Mouse (Mus musculus) heart, adult 11 months (tissue): ENCODE data around the gene Dennd4b.
A peak's percentile ranks its signal among the peaks of the same experiment; 100 is the strongest.

Experiments
- DNase-seq: peaks from one replicate; pipeline ENCODE4 v3.0.0; 2022

Gene Dennd4b

DNA sequence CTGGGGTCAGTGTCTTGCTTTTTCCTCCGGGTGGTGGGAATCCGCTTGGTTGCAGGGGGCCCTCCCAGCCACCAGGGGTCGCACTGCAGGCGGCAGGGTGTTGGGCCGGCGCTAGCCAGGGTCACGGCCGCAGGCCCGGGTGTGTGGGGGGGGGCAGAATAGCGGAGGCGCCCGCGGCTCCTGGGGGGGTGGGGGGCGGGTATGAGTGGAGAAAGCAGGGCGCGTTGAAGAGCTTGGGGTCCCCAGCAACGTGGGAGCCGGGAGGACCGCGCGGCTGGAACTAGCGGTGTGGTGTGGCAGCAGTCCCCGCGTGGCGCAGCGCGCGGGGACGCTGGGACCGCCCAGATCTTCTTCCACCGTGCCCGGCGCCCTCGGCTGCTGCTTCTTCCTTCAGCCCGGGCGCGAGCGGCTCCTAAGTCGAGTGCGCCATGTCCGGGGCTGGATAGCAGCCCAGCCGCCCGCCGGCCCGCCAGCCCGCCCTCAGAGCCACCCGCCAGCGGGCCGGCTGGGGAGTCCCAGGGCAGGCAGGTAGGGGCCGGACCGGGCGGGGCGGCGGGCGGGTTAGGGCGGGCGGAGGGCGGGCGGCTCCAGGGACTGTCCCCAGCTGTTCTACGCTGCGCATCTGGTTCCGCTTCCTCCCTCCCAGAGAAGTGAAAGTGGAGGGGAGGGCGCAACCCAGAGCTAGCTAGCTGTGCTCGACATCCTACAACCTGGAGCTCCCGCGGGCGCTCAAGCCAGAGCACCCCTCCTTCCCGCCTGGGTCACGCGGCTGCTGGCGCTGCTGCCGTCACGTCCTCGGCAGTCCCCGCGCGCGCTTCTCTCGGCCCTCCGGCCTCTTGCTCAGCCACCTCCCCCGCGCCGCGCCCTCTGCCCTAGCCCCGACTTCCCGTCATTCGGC is at the start of gene Dennd4b:
Gene Dennd4b (plus strand): TSS at position 152 of the 898 bp plus-strand sequence.
- DNase-seq = peak; percentile 100

DNA sequence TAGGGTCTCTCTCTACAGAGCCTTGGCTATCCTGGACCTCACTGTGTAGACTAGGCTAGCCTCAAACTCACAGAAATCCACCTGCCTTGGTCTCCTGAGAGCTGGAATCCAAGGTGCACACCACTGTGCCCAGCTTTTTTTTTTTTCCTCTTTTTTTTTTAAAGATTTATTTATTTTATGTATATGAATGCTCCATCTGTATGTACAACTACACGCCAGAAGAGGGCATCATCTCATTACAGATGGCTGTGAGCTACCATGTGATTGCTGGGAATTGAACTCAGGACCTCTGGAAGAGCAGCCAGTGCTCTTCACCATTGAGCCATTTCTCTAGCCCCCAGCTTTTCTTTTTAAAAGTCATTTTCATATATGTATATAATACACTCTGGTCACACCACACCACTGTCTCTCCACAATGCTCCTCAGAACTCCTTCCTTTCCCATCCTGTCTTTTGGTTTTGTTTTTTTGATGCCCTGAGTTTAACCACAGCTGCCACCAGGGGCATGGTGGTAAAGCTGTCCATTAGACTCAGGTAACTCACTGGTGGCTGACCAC is 49.1 kb upstream of the Dennd4b start:
- DNase-seq = no peak

DNA sequence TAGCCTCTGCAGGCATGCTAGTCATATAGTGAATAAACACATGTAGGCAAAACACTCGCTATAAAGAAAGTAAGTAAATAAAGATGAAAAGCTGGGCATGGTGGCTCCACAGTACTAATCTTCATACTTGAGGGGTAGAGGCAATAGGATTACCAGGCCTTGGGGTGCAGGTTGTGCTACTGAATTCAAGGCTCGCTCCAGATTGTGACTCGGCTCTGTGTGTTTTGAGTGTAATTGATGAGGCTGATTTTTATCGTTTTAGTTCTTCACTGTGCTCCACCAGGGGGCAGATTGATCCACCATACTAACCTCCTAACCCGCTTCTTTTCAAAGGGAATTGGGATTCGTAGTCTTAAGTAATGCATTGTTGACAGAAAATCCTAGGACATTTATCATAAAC is 44.9 kb upstream of the Dennd4b start:
- DNase-seq = peak; percentile 92

DNA sequence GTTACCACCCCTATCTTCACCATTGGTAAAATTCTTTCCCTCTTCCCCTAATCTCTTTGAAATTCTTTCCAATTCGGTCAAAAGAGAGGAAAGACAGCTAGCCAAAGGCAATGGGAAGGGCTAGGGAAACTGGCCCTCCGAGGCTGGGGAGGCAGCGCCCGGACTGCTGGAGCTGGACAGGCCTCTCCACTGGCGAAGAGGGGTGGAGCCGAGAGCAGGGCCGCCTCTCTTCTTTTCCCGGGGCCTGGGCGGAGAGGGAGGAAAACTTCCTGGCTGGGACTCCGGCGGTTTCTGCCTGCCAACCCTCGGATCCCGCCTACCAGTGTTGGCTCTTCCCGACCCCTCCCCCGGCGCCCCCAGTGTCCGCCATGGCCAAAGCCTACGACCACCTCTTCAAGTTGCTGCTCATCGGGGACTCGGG is 44.4 kb upstream of the Dennd4b start:
- DNase-seq = peak; percentile 99

DNA sequence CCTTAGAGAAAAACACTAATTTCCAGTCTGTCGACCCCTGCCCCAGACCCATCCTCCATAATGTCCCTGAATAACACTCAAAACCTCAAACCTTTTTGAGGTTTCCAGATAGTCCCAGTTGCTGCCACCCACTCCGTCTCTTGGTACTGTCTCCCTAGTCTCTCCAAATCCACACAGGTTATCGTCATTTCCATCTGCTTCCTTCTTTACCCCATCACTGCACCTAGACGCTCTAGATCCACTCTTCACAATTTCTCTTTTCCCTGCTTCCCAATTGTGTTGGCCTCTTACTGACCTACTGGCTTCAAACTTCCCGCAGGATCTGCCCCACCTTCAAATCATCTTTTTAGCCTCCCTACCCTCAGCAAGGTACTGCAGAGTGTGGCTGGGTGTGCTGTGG is 43.9 kb upstream of the Dennd4b start:
- no peak for DNase-seq

DNA sequence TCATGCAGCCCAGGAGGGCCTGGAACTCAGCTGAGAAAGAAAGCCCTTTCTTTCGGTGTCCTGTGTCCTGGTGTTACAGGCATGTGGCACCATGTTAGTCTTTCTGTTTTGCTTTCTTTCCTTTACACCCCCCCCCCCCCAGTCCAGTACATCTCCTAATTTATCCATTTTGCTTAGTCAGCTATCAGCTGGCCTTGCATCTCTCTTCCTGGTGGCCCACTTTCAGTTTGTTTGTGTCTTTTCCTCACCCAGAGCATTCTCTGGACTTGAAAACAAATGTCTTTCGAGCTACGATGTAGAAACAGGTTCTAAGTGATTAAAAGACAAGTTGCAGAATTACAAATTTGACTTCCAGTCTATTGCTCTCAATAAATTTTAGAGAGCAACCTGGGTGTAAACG is 42.5 kb upstream of the Dennd4b start:
- no peak for DNase-seq

DNA sequence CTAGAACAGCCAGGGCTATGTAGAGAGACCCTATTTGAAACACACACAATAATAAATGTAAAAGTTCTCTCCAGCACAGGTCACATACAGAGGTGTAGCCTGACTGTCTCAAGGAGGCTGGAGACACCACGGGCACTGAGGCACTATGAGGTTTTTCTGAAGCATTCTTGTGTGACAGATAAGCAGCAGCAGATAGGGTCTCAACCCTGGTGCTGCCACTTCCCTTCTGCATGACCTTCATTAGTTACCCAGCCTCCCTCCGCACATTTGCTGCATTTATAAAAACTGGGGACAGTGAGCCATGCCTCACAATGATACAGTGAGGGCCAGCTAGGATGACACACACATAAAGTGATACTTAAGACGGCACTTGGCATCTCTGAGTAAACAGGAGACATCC is 42.0 kb upstream of the Dennd4b start:
- DNase-seq = no peak

DNA sequence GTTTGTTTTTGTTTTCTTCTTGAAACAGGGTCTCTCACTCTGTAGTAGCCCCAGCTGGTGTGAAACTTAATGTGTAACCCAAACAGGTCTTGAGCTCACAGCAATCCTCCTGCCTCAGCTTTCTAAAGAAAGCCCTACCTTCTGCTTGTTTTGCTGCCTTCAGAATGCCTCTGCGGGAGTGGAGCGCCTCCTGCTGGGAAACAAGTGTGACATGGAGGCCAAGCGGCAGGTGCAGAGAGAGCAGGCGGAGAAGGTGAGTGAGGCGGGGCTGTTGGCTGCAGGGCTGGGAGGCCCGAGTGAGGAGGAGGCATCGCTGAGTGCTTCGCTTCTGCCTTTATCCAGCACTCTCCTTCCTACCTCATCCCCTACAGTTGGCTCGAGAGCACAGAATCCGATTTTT is 40.7 kb upstream of the Dennd4b start:
- DNase-seq = no peak

DNA sequence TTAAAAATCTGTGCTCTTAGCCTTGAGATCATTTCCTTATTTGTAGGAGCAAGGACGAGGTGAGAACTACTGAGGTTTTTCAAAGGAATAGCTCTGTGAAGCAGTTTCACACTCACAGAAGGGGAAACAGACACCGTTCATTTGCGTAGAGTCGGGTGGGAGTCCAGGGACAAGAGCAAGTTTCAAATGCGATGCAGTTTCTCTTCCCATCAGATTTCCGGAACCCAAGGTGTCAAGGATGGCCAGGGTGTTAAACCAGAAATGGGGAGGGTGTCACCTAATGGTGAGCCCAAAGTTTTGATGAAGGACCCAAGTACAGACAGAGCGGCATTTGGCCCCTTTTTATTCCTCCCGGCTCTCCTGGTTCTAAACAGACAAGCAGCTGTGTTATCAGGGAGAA is 33.9 kb upstream of the Dennd4b start:
- no peak for DNase-seq

DNA sequence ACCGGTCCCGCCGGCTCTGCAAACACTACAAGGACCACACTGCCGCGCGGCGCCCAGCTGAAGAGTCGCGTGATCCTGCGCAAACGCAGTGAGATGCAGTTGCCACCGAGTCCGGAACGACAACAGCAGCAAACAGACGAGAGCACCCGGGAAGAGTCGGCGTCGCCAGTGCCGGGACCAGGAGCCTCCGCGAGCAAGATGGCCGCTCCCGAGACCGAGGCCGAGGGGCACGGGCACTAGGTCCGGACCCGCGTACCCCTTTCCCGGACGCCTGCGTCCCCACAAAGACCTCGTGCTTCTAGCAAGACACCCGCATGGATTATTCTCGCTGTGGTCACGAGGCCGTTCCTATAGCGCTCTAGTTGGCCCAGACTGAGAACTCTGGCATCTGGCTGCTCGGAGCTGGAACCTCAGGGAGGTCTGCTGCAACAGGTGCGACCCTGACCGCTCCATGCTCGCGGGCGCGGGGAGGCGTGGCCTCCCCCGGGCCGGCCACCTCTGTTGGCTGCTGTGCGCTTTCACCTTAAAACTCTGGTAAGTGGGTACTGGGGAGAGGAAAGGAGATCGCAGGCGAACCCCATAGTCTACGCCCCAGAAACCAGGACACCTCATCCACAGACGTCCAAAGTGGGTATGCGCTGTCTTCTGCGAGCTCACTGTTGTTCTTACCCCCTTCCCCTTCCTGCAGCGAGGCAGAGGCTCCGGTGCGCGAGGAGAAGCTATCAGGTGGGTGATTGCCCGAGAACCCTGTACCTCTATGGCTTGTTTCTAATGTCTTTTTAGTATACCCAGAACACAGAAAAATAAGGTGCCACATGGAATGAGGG is 33.3 kb upstream of the Dennd4b start, which contains the start of gene Jtb:
Gene Jtb (plus strand): TSS at position 91 of the 827 bp plus-strand sequence.
- DNase-seq = peak; percentile 100

DNA sequence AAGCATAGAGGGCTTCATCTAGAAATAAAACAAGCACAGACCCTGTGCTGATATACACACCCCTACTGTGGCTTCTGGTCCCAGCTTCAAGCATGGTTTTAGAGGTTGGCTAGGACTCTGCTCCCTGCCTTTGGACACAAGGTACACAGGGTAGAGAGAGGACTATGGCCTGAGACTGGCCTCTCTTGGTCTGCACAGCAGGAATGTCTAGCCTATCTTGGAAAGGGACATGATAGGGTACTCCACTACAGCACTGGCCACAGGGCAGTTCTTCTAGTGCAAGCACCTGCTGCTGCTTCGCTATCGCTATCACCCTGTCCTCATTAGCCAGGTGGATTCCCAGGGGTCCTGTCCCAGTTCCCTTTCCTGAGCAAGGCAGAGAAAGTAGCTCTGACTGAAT is 23.7 kb upstream of the Dennd4b start:
- peak; percentile 89 for DNase-seq

DNA sequence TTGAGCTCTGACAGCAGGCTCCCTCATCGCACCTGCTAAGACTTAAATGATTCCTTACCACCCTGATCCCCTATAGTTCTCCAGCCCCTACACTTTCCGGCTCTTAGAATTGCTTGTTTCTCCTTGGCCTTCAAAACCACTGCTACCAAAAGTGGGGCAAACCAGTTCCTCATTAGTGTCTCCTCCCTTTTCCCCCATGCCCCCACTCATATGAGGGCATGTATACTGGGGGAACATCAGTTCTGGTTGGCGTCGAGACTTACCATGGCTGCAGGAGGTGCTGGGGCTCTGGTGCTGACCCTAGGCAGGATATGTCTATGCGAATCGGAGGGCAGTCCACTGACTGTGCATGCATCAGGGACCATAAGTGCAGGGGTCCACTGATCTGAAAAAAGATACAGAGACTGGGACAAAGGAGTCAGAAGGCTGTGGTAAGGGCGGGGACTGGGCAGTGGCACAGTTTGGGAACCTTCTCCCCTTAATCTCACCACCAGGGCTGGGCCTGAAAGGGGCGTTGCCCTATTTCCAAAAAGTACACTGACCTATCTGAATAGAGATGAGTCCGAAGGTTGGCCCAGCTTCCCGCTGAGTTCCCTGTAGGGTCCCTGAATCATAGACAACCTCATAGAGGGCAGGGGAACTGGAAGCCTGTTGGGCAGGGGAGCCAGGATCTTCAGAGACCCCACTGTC is 23.2 kb upstream of the Dennd4b start:
- peak; percentile 89 for DNase-seq

DNA sequence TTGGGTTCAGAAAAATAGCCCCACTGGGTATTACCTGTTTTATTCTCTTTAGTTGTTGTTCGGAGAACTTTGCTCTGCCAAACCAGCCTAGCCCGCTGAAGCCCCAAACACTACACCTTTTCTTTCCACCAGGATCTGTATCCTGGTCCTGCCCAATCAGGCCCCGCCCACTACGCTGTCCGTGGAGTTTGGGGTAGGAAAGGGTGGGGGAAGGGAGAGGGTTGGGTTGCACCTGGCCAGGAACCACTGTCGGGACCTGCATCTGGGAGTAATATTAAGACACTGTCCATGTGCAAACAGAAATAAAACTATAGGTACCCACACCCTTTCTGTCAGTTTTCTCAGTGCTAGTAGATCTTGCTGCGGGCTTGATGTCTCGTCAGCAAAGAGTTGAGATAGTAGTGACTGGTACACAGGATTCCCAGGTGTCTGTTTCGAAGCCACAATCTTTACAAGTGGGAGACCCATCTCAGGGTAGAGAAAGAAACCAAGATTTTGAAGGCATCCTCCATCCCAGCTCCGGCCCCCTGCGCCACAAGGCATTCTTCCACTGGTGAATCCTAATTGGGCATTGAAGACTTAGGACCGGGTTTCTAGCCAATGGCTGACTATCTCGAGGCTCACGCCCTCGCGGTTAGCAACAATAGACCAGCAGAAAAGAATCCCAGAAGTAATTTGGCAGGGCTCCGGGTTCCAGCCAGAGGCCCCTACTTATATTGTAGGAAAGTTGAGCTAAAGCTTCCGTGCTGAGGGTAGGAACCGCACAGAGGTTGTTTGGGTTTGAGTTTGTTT is 21.8 kb upstream of the Dennd4b start, which contains the start of gene Creb3l4:
Gene Creb3l4 (minus strand): TSS at position 529 of the 792 bp plus-strand sequence.
- peak; percentile 96 for DNase-seq

DNA sequence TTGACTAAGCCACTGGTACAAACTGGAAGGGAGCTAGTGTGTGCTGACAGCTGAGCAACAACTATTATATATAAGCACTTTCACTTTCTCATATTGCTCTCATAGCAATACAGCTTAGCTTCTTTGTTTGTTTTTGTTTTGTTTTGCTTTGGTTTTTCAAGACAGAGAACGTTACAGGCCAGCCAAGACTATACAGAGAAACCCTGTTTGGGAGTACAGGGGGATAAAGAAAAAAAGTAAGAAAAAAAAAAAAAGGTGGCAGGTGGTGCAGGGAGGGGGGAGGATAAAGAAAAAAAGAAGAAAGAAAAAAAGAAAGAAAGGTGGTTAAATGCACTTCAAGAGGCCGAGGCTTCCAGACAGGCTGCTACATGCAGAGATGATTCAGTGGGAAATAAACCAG is 19.6 kb upstream of the Dennd4b start:
- no peak for DNase-seq

DNA sequence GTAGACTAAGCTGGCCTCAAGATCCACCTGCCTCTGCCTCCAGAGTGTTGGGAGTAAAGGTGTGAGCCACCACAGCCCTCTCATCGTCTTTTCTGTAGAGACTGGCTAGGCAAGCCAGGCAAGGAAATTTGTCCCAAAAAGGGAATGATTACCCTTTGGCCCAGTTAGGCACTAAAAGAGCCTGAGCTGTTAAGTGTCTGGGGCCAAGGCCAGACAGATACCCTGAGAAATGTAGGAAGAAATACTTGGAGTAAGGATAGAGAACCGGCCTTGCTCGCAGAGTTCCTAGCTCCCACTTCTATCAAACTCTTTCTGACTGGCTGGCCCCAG is 17.4 kb upstream of the Dennd4b start:
- DNase-seq = no peak

DNA sequence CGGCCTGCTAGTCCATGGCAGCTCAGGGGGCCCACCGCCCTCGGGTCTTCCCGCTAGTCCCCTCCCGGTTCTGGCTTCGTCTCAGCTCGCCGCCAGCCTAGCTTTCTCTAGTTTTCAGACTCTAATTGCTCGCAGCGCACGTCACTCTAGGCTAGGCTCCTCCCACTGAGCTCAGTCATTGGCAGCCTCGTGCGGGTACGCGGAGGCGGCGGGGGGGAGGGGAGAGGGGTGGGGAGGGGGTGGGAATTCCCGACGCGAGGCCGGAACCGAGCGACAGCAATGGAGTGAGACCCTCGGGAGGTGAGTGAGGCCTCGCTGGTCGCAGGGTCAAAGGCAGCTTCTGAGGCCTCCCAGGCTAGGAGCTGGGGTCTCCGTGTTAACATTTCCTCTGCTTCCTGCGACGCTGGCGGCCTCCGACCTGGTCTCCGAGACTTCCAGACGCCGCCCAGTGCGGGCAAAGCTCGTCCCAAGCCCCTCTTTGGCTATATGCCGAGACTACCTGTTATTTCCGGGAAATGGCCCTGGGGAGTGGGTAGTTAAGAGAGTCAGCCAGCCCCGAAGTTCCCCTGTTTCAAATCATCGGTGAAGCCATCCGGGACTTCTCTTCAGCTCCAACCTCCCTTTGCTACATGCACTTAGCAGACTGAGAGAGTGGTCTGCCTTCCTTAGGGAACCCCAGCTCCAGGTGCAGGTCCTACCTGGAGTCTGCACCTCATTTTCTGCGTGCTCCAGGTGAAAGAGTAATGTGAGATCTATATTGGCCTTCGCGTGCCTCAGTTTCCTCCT is 16.8 kb upstream of the Dennd4b start, which contains the start of gene Slc39a1:
Gene Slc39a1 (plus strand): TSS at position 213 of the 786 bp plus-strand sequence.
- peak; percentile 100 for DNase-seq

DNA sequence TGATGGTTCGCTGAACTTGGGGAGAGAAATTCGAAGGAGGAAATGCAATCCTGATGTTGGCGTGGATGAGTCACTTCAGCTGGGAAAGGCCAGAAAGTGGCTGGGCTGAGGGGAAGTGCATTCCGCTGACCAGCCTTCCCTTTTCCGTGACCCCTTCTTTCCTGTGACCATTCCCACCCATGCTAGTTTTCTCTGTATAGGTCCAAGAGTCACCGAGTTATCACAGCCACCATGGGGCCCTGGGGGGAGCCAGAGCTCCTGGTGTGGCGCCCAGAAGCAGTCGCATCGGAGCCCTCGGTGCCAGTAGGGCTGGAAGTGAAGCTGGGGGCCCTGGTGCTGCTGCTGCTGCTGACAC is 16.3 kb upstream of the Dennd4b start:
- DNase-seq = peak; percentile 97

DNA sequence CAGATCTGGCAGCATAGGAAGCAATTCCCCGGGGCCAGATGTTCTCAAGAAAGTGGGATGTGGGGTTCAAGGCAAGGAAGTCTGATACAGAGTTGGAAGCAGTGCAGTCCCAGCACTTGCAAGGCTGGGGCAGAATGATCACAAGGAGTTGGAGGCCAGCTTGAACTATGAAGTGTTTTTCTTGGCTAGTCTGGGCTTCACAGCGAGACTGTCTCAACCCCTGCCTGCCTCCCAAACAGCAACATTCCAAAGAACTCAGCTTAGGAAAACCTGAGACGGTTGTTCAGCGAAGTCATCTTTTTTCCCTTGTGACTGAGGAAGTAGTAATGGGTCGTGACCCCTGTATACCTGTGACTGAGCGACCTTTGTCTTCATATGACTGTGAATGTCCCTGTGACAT is 14.2 kb upstream of the Dennd4b start:
- peak; percentile 91 for DNase-seq

DNA sequence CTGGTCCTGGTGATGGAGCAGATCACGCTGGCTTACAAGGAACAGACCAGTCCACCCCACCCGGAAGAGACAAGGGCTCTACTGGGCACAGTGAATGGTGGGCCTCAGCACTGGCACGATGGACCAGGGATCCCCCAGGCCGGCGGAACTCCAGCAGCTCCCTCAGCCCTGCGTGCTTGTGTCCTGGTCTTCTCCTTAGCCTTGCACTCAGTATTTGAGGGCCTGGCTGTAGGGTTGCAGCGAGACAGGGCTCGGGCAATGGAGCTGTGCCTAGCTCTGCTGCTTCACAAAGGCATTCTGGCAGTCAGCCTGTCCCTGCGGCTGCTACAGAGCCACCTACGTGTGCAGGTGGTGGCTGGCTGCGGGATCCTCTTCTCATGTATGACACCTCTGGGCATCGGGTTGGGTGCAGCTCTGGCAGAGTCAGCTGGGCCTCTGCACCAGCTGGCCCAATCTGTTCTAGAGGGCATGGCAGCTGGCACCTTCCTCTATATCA is 13.2 kb upstream of the Dennd4b start:
- peak; percentile 92 for DNase-seq

DNA sequence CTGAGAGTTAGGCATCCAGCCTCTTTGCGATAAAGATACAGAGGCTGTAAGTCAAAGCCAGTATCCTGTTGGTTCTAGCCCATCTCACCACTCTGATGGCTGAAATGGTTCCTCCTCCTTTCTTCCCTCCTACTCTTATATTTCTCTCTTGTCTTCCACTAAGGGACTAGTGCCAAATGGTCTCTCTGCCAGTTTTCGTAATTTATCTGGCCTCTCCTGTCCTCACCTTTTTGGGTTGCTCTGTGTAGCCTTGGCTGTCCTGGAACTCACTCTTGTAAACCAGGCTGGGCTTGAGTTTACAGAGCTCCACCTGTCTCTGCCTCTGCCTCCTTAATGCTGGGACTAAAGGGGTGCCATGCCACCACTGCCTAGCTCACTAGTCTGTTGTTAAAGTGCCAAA is 12.3 kb upstream of the Dennd4b start:
- peak; percentile 90 for DNase-seq

DNA sequence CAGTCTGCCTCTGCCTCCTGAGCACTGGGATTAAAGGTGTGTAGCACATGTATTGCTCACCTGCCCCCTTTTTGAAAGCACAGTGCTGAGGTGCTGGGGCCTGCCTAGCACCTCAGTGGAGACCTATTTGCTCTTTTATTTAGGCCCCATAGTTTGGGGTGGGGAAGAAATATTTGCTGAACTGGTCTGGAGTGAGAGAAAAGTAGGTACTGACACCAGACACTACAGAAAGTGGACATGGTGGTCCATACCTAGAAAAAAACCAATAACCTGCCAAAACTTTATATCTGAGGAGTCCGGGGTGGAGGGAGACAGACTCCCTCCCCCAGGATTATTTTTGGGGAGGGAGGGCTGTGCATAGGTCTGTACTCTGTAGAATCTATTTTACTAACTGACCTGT is 11.8 kb upstream of the Dennd4b start:
- DNase-seq = peak; percentile 85
